Mouse (Mus musculus) heart, adult 2 months (tissue): ENCODE measurements around the gene Sap30.

Experiments used
- CTCF ChIP-seq: fragments of 200-600 bp; IDR thresholded peaks from 2 replicates; pipeline ENCODE4 v1.8.1; 2022; ENCODE audit warnings: antibody characterized with exemption, mild to moderate bottlenecking, moderate library complexity
- EP300 ChIP-seq: fragments of 200-500 bp; IDR thresholded peaks from 2 replicates; pipeline ENCODE4 v1.6.1; 2011; ENCODE audit warnings: low read depth, low read length, control low read depth; ENCODE audit not compliant: insufficient read depth

DNA sequence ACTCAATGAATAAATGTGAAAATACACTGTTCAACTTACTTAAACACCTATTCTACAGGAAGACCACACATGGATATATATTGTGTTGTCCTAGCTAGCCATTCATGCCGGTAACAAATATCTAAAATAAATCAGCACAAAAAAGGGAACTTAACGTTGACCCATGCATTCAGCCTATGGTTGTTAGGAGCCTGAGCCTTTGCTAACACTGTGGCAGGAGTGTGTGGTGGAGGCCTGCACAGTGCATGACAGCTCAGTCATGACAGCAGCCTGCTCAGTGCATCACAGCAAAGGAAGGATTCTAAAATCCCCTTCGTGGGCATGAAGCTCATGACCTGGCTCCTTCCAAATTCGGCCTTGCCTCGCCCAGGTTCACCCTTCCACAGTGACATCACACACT is 46.1 kb downstream of the Sap30 start:
- no peak for TF ChIP-seq EP300
- TF ChIP-seq CTCF, result no peak
